Mouse (Mus musculus) thymus, adult 2 months (tissue): ENCODE results near the gene Npr2.

Experiments used
- CTCF ChIP-seq: fragments of 200-500 bp; IDR thresholded peaks from 2 replicates; pipeline ENCODE4 v1.5.1; 2012; ENCODE audit warnings: mild to moderate bottlenecking, control low read depth, low read length, moderate library complexity, borderline replicate concordance; ENCODE audit not compliant: control insufficient read depth, poor library complexity, insufficient read depth; ENCODE audit errors: extremely low read depth
- POLR2A ChIP-seq: fragments of 200-500 bp; IDR thresholded peaks from 2 replicates; pipeline ENCODE4 v1.6.1; 2012; ENCODE audit warnings: mild to moderate bottlenecking, low read length, control low read depth, moderate library complexity; ENCODE audit not compliant: control insufficient read depth, poor library complexity, insufficient read depth; ENCODE audit errors: extremely low read depth

DNA sequence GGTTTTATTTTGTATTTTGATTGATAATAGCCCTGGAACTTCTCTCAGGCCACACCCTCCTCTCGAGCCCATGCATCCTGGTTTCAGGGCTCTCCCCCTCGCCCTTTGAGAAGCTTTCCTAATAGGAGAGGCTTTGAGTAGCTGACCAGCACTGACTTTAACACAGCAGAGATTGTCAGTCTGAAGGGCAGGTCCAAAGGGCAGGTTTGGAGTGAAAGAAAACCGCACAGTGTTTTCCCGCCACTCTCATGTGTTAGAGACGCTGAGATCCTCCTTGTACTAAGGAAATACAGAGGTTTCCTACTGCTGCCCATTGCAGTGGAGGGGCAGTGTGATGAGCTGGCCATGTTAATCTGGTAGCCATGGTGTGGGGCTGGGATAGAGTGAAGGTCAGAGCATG, 43.2 kb downstream of the Npr2 start:
- TF ChIP-seq POLR2A (no peak), CTCF (no peak)
